Mouse (Mus musculus) right cerebral cortex, adult 2 months (tissue): ENCODE data around the gene Kmt5c.
"Not testable (repeated sequence)": the region's sequence is repeated elsewhere in the genome, so short reads cannot be mapped to it uniquely, and the experiment has no call there.

Experiments
- DNase-seq, 2 experiments: peaks; one replicate each; pipeline ENCODE4 v3.0.0; 2021 to 2022; ENCODE audit warnings: low spot score in 2 of 2

The Kmt5c gene

GRCm38 (mm10) chr7:4789436-4789935 lies 49.6 kb downstream of the Kmt5c start, which contains the start of gene Tmem238:
TSS of gene Tmem238 (minus strand) at chr7:4789656.
- no peak for DNase-seq

- peak; percentile 96 for DNase-seq
Measured at GRCm38 (mm10) chr7:4792278-4793212, 52.6 kb downstream of the Kmt5c start, which contains the start of gene Rpl28. TSS of gene Rpl28 (plus strand) at chr7:4792874.

GRCm38 (mm10) chr7:4793248-4793647 lies 53.3 kb downstream of the Kmt5c start:
- not testable (repeated sequence) for DNase-seq

- DNase-seq, result no peak
Measured at GRCm38 (mm10) chr7:4793674-4794073, 53.8 kb downstream of the Kmt5c start.

- no peak for DNase-seq
Measured at GRCm38 (mm10) chr7:4794631-4795168, 54.8 kb downstream of the Kmt5c start.

- no peak for DNase-seq
Measured at GRCm38 (mm10) chr7:4795767-4796433, 56.0 kb downstream of the Kmt5c start.
